Mouse (Mus musculus): ENCODE measurements around the gene Otub2. TPM values are rescaled to one million over a fixed set of nuclear protein-coding genes. Genes with fewer than 3 reads are reported as not detected.

The Otub2 gene
- polyA plus RNA-seq, 1 experiment from 2014 or later: 23.8 TPM

- 16% methylated on average over 18 of the region's 18 CpGs for WGBS
- 0 out of 2 replicates have a peak, but pooled peaks cover 2% of the 10 kb centered on the region for H3K4me1 ChIP-seq (replicated peaks; ENCODE audit: control insufficient read depth, insufficient read depth, low read length)
Observed at GRCm38 (mm10) chr12:103367620-103368325, 20.7 kb upstream of the Otub2 start.

GRCm38 (mm10) chr12:103368326-103368669 lies 20.2 kb upstream of the Otub2 start:
- ATAC-seq: no peak; the same call in none of the 2 replicates
- 0 out of 2 replicates have a peak, but pooled peaks cover 2% of the 10 kb centered on the region for H3K4me1 ChIP-seq (replicated peaks; ENCODE audit: control insufficient read depth, insufficient read depth, low read length)

More at GRCm38 (mm10) chr12:103367620-103368325, 20.7 kb upstream of the Otub2 start:
- Histone ChIP-seq H3K4me2 (ENCODE audit: low read length) (peak overlapping the region; percentile 1; the same call in 1 of the 2 replicates), H3K4me3 (replicated peaks; ENCODE audit: low read length) (no peak overlapping the region), H3K36me3 (ENCODE audit: control insufficient read depth, insufficient read depth) (no peaks in the 10 kb centered on the region), H3K27me3 (replicated peaks; ENCODE audit: control insufficient read depth, insufficient read depth, low read length) (no peaks in the 10 kb centered on the region), H3K9me3 (ENCODE audit: control insufficient read depth, low read length) (no peaks in the 10 kb centered on the region), H3K27ac (ENCODE audit: low read length) (no peak overlapping the region), H3K9ac (replicated peaks; ENCODE audit: low read depth, low read length) (0 out of 2 replicates have a peak overlapping the region, but pooled peaks have one; percentile 14)
- ATAC-seq: peak; percentile 85

GRCm38 (mm10) chr12:103368777-103369176 lies 19.7 kb upstream of the Otub2 start:
- Histone ChIP-seq H3K27me3 (replicated peaks; ENCODE audit: control insufficient read depth, insufficient read depth, low read length) (no peaks in the 10 kb centered on the region), H3K4me2 (ENCODE audit: low read length) (no peak overlapping the region), H3K9ac (replicated peaks; ENCODE audit: low read depth, low read length) (no peak overlapping the region), H3K4me3 (replicated peaks; ENCODE audit: low read length) (no peak overlapping the region), H3K36me3 (ENCODE audit: control insufficient read depth, insufficient read depth) (no peaks in the 10 kb centered on the region), H3K27ac (ENCODE audit: low read length) (no peak overlapping the region), H3K9me3 (ENCODE audit: control insufficient read depth, low read length) (no peaks in the 10 kb centered on the region), H3K4me1 (replicated peaks; ENCODE audit: control insufficient read depth, insufficient read depth, low read length) (0 out of 2 replicates have a peak, but pooled peaks cover 2% of the 10 kb centered on the region)
- no peak for ATAC-seq
- 70% methylated on average over 2 of the region's 2 CpGs for WGBS

More at GRCm38 (mm10) chr12:103368326-103368669, 20.2 kb upstream of the Otub2 start:
- no peak overlapping the region for H3K9ac ChIP-seq (replicated peaks; ENCODE audit: low read depth, low read length)
- H3K4me3 ChIP-seq (replicated peaks; ENCODE audit: low read length): no peak overlapping the region
- H3K4me2 ChIP-seq (ENCODE audit: low read length): no peak overlapping the region
- H3K9me3 ChIP-seq (ENCODE audit: control insufficient read depth, low read length): no peaks in the 10 kb centered on the region
- H3K27ac ChIP-seq (ENCODE audit: low read length): no peak overlapping the region
- 80% methylated on average over 7 of the region's 7 CpGs for WGBS
- H3K27me3 ChIP-seq (replicated peaks; ENCODE audit: control insufficient read depth, insufficient read depth, low read length): no peaks in the 10 kb centered on the region
- no peaks in the 10 kb centered on the region for H3K36me3 ChIP-seq (ENCODE audit: control insufficient read depth, insufficient read depth)

GRCm38 (mm10) chr12:103370861-103371260 lies 17.6 kb upstream of the Otub2 start:
- H3K4me1 ChIP-seq (replicated peaks; ENCODE audit: control insufficient read depth, insufficient read depth, low read length): peaks cover 2% of the 10 kb centered on the region; the same call in 1 of the 2 replicates
- no peaks in the 10 kb centered on the region for H3K27me3 ChIP-seq (replicated peaks; ENCODE audit: control insufficient read depth, insufficient read depth, low read length)
- ATAC-seq: no peak
- H3K27ac ChIP-seq (ENCODE audit: low read length): no peak overlapping the region
- H3K36me3 ChIP-seq (ENCODE audit: control insufficient read depth, insufficient read depth): no peaks in the 10 kb centered on the region
- H3K9me3 ChIP-seq (ENCODE audit: control insufficient read depth, low read length): no peaks in the 10 kb centered on the region
- no peak overlapping the region for H3K4me3 ChIP-seq (replicated peaks; ENCODE audit: low read length)
- no peak overlapping the region for H3K4me2 ChIP-seq (ENCODE audit: low read length)
- 91% methylated on average over 4 of the region's 4 CpGs for WGBS
- H3K9ac ChIP-seq (replicated peaks; ENCODE audit: low read depth, low read length): no peak overlapping the region

- H3K9ac ChIP-seq (replicated peaks; ENCODE audit: low read depth, low read length): no peak overlapping the region
- no peak overlapping the region for H3K27ac ChIP-seq (ENCODE audit: low read length)
- H3K4me3 ChIP-seq (replicated peaks; ENCODE audit: low read length): no peak overlapping the region
- no peak overlapping the region for H3K4me2 ChIP-seq (ENCODE audit: low read length)
- H3K36me3 ChIP-seq (ENCODE audit: control insufficient read depth, insufficient read depth): no peaks in the 10 kb centered on the region
- H3K4me1 ChIP-seq (replicated peaks; ENCODE audit: control insufficient read depth, insufficient read depth, low read length): peaks cover 8% of the 10 kb centered on the region
- ATAC-seq: no peak
- WGBS: 22% methylated on average over 6 of the region's 6 CpGs
- H3K9me3 ChIP-seq (ENCODE audit: control insufficient read depth, low read length): no peaks in the 10 kb centered on the region
- no peaks in the 10 kb centered on the region for H3K27me3 ChIP-seq (replicated peaks; ENCODE audit: control insufficient read depth, insufficient read depth, low read length)
Observed at GRCm38 (mm10) chr12:103371711-103372110, 16.8 kb upstream of the Otub2 start.

- no peak for ATAC-seq
- 83% methylated on average over 8 of the region's 8 CpGs for WGBS
- Histone ChIP-seq H3K4me2 (ENCODE audit: low read length) (no peak overlapping the region), H3K4me3 (replicated peaks; ENCODE audit: low read length) (no peak overlapping the region), H3K27ac (ENCODE audit: low read length) (no peak overlapping the region), H3K36me3 (ENCODE audit: control insufficient read depth, insufficient read depth) (no peaks in the 10 kb centered on the region), H3K27me3 (replicated peaks; ENCODE audit: control insufficient read depth, insufficient read depth, low read length) (no peaks in the 10 kb centered on the region), H3K9me3 (ENCODE audit: control insufficient read depth, low read length) (no peaks in the 10 kb centered on the region), H3K9ac (replicated peaks; ENCODE audit: low read depth, low read length) (no peak overlapping the region), H3K4me1 (replicated peaks; ENCODE audit: control insufficient read depth, insufficient read depth, low read length) (peaks cover 6% of the 10 kb centered on the region)
Observed at GRCm38 (mm10) chr12:103373530-103374236, 14.8 kb upstream of the Otub2 start.

- H3K9me3 ChIP-seq (ENCODE audit: control insufficient read depth, low read length): no peaks in the 10 kb centered on the region
- whole genome bisulfite sequencing: 43% methylated on average over 5 of the region's 5 CpGs
- no peak overlapping the region for H3K9ac ChIP-seq (replicated peaks; ENCODE audit: low read depth, low read length)
- no peak overlapping the region for H3K4me2 ChIP-seq (ENCODE audit: low read length)
- peak; percentile 73 for ATAC-seq
- H3K4me1 ChIP-seq (replicated peaks; ENCODE audit: control insufficient read depth, insufficient read depth, low read length): peaks cover 6% of the 10 kb centered on the region
- 0 out of 2 replicates have a peak overlapping the region, but pooled peaks have one; percentile 35 for H3K27ac ChIP-seq (ENCODE audit: low read length)
- no peaks in the 10 kb centered on the region for H3K27me3 ChIP-seq (replicated peaks; ENCODE audit: control insufficient read depth, insufficient read depth, low read length)
- H3K36me3 ChIP-seq (ENCODE audit: control insufficient read depth, insufficient read depth): no peaks in the 10 kb centered on the region
- H3K4me3 ChIP-seq (replicated peaks; ENCODE audit: low read length): no peak overlapping the region
Observed at GRCm38 (mm10) chr12:103376124-103376523, 12.4 kb upstream of the Otub2 start.

GRCm38 (mm10) chr12:103376774-103377173 lies 11.7 kb upstream of the Otub2 start:
- peak; percentile 76 for ATAC-seq
- Histone ChIP-seq H3K4me2 (ENCODE audit: low read length) (no peak overlapping the region), H3K9ac (replicated peaks; ENCODE audit: low read depth, low read length) (no peak overlapping the region), H3K27ac (ENCODE audit: low read length) (0 out of 2 replicates have a peak overlapping the region, but pooled peaks have one; percentile 35), H3K9me3 (ENCODE audit: control insufficient read depth, low read length) (no peaks in the 10 kb centered on the region), H3K27me3 (replicated peaks; ENCODE audit: control insufficient read depth, insufficient read depth, low read length) (no peaks in the 10 kb centered on the region), H3K4me3 (replicated peaks; ENCODE audit: low read length) (no peak overlapping the region), H3K36me3 (ENCODE audit: control insufficient read depth, insufficient read depth) (no peaks in the 10 kb centered on the region), H3K4me1 (replicated peaks; ENCODE audit: control insufficient read depth, insufficient read depth, low read length) (peaks cover 6% of the 10 kb centered on the region)
- 54% methylated on average over 4 of the region's 4 CpGs for WGBS

GRCm38 (mm10) chr12:103380226-103380625 lies 8.3 kb upstream of the Otub2 start:
- H3K4me3 ChIP-seq (replicated peaks; ENCODE audit: low read length): no peak overlapping the region
- H3K27ac ChIP-seq (ENCODE audit: low read length): no peak overlapping the region
- H3K4me2 ChIP-seq (ENCODE audit: low read length): no peak overlapping the region
- ATAC-seq: no peak
- H3K27me3 ChIP-seq (replicated peaks; ENCODE audit: control insufficient read depth, insufficient read depth, low read length): no peaks in the 10 kb centered on the region
- H3K9me3 ChIP-seq (ENCODE audit: control insufficient read depth, low read length): no peaks in the 10 kb centered on the region
- WGBS: 84% methylated on average over 4 of the region's 4 CpGs
- H3K4me1 ChIP-seq (replicated peaks; ENCODE audit: control insufficient read depth, insufficient read depth, low read length): peaks cover 6% of the 10 kb centered on the region
- no peaks in the 10 kb centered on the region for H3K36me3 ChIP-seq (ENCODE audit: control insufficient read depth, insufficient read depth)
- H3K9ac ChIP-seq (replicated peaks; ENCODE audit: low read depth, low read length): no peak overlapping the region

All from forebrain, embryonic 16.5 days (tissue).